Mouse (Mus musculus) stomach, adult 2 months (tissue): ENCODE data around the gene Diaph2. TPM values are rescaled to one million over a fixed set of nuclear protein-coding genes. Genes with fewer than 3 reads are reported as not detected.

Experiments
- polyA plus RNA-seq: library from polyadenylated mRNA; depleted of rRNA; stranded (reverse); fragments of >200 nt; gene quantifications from 2 replicates; pipeline ENCODE4 v1.2.3, GENCODE M21; 2012; rRNA removed

Diaph2 gene
- polyA plus RNA-seq = 0.63 and 1.1 TPM in 2 replicates

DNA sequence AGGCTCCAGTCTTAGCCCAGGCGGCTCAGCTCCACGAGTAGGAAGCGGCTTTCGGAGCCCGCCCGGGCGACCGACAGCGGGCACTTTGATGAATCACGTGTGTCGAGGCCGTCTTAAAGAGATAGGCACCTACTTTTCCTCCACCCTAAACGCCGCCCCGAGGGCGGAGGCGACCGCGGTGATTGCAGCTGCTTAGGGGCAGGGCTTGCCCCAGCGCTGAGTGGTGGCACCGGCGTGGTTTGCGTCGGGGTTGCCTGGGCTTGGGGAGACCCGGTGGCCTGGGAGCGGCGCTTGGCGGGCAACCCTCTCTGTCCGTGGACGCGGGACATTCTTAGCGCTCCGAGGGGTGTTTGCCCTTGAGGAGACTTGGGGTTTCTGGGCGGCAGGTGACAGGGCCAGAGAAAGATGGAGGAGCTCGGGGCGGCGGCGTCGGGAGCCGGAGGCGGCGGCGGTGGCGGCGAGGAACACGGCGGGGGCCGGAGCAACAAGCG is at the start of gene Diaph2:
Gene Diaph2, plus strand, starts transcription at position 172 of the 491 bp plus-strand sequence.

